In genomic region chr13:120025576-120025975, GRCm38 (mm10) we compare ENCODE assay signal across 21 mouse cellular contexts. TPM values are rescaled to one million over a fixed set of nuclear protein-coding genes. Genes with fewer than 3 reads are reported as not detected.
A peak's percentile ranks its signal among the peaks of the same experiment; 100 is the strongest.
DNase-seq lines count a peak whose midpoint lies in the region; ATAC-seq lines count a peak whose summit lies in the region.
"Not testable (repeated sequence)": the region's sequence is repeated elsewhere in the genome, so short reads cannot be mapped to it uniquely, and the experiment has no call there.
"Had no signal": no experiment of that assay in that cellular context is flagged by ENCODE, and none has a peak within 500 bp of the region (broad histone marks: within the 10 kb centered on the region; RNA-seq: fewer than 3 reads in every experiment).

No protein-coding gene starts in this region.

- not testable (repeated sequence) for H3K4me2 ChIP-seq in hindbrain, embryonic 14.5 days (replicated peaks)

- H3K36me3 ChIP-seq in forebrain, embryonic 10.5 days (replicated peaks); hindbrain, embryonic 14.5 days (replicated peaks; ENCODE audit: control insufficient read depth, insufficient read depth): not testable (repeated sequence)

- WGBS in forebrain, embryonic 10.5 days: 8% methylated on average over 4 of the region's 4 CpGs
- 12% methylated on average over 4 of the region's 4 CpGs for WGBS in hindbrain, embryonic 14.5 days

- not testable (repeated sequence) for ATAC-seq in hindbrain, embryonic 14.5 days (ENCODE audit: low FRiP score)

- H3K9me3 ChIP-seq in forebrain, embryonic 10.5 days; hindbrain, embryonic 14.5 days (ENCODE audit: control insufficient read depth, low read length): not testable (repeated sequence)

- H3K27ac ChIP-seq in forebrain, embryonic 10.5 days; hindbrain, embryonic 14.5 days: not testable (repeated sequence)

- H3K9ac ChIP-seq in hindbrain, embryonic 14.5 days: not testable (repeated sequence)

- not testable (repeated sequence) for H3K4me1 ChIP-seq in forebrain, embryonic 10.5 days; hindbrain, embryonic 14.5 days (replicated peaks; ENCODE audit: control insufficient read depth, insufficient read depth, low read length)

- intact Hi-C loops in left cerebral cortex, postnatal 25 days (cut with DNase I): not testable (repeated sequence)

- DNase-seq in cerebellum, postnatal 10 days: peak; percentile 20 to 48
- peak; percentile 12 for DNase-seq in forebrain, embryonic 10.5 days (ENCODE audit: extremely low spot score, low spot score)
- DNase-seq in hindbrain, embryonic 14.5 days (ENCODE audit: low spot score): peak; percentile 21
- DNase-seq in layer of hippocampus, adult 11-12 months (ENCODE audit: low spot score): peak; percentile 13
- peak; percentile 47 to 58 for DNase-seq in left cerebral cortex, postnatal 25 days (ENCODE audit: low spot score in 2 of 2)
- DNase-seq in ovary, postnatal 10 days (ENCODE audit: low spot score): peak; percentile 2
- peak; percentile 35 for DNase-seq in testis, postnatal 10 days (ENCODE audit: low spot score)

- H3K4me3 ChIP-seq in forebrain, embryonic 10.5 days; hindbrain, embryonic 14.5 days (replicated peaks; ENCODE audit: low read length): not testable (repeated sequence)

- H3K27me3 ChIP-seq in forebrain, embryonic 10.5 days (ENCODE audit: poor library complexity, severe bottlenecking): peaks cover 41% of the 10 kb centered on the region
- peaks cover 24% of the 10 kb centered on the region for H3K27me3 ChIP-seq in hindbrain, embryonic 14.5 days (ENCODE audit: control insufficient read depth, insufficient read depth, low read length)

RNA-seq across cellular contexts. Expression of gene Gm36079, which starts 1.2 kb away (rescaled TPM):
- polyA plus RNA-seq in forebrain, embryonic 10.5 days (2016; fragmentation: Nextera tagmentation; extraction: Ambion mirVana): not detected in 2 replicates
- polyA plus RNA-seq in hindbrain, embryonic 14.5 days (2014; fragmentation: Nextera tagmentation; extraction: Ambion mirVana): not detected in 2 replicates
- total RNA-seq in left cerebral cortex, postnatal 25 days (2021): not detected
- total RNA-seq: adrenal gland, postnatal 10 days; common myeloid progenitor, adult 5-6 weeks; gastrocnemius, postnatal 4 days; heart, postnatal 14 days; left cerebral cortex, adult 8-10 months; megakaryocyte-erythroid progenitor cell, adult 5-6 weeks had no signal
- polyA plus RNA-seq: forebrain, embryonic 12.5 days; heart, embryonic 11.5 days; hindbrain, embryonic 16.5 days; large intestine, adult 2 months; neural tube, embryonic 13.5 days; stomach, embryonic 14.5 days; thymus, adult 2 months; urinary bladder, adult 2 months had no signal

RNA-seq across cellular contexts. Expression of gene Gm21188, which starts 26.4 kb away (rescaled TPM):
- polyA plus RNA-seq in forebrain, embryonic 10.5 days (2016; fragmentation: Nextera tagmentation; extraction: Ambion mirVana): not detected in 2 replicates
- not detected in 2 replicates for polyA plus RNA-seq in hindbrain, embryonic 14.5 days (2014; fragmentation: Nextera tagmentation; extraction: Ambion mirVana)
- total RNA-seq in left cerebral cortex, postnatal 25 days (2021): not detected
- total RNA-seq: left cerebral cortex, adult 8-10 months; megakaryocyte-erythroid progenitor cell, adult 5-6 weeks had no signal
- polyA plus RNA-seq: forebrain, embryonic 12.5 days; heart, embryonic 11.5 days; hindbrain, embryonic 16.5 days; stomach, embryonic 14.5 days had no signal

Comparison
In these comparisons a context has a peak if more than half of its experiments do, and no peak if none do; other contexts are left out.
1. DNase-seq: peak in every context shown above with its lines; median percentile 52 in left cerebral cortex, postnatal 25 days; 35 in testis, postnatal 10 days; 34 in cerebellum, postnatal 10 days; 21 in hindbrain, embryonic 14.5 days; 13 in layer of hippocampus, adult 11-12 months; 12 in forebrain, embryonic 10.5 days; 2 in ovary, postnatal 10 days.